Mouse (Mus musculus): Measurements from ENCODE around the gene Wls. TPM values are rescaled to one million over a fixed set of nuclear protein-coding genes. Genes with fewer than 3 reads are reported as not detected.

The Wls gene
- polyA plus RNA-seq, 1 experiment from 2014 or later: 150 TPM

DNA sequence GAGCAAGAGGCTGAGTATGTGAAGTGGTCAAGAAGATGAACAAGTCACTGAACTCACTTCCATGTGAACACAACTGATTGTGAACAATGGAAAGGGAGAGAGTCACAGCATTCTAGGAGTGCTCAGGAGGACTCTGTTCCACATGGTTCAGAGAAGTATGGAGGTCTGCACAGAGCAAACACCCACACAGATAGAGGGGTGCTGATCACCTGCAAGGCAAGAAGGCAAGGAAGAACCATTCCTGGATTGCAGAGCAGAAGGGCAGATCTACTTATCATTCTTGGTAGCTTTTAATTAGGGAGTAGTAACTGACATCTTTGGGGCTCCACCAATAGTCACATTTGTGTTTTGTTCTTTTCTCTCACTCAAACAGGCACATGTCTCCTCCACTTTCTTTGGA is 45.3 kb downstream of the Wls start:
- H3K9ac ChIP-seq (ENCODE audit: low read length): no peak overlapping the region
- H3K9me3 ChIP-seq (ENCODE audit: control insufficient read depth, low read length): no peaks in the 10 kb centered on the region
- H3K36me3 ChIP-seq (ENCODE audit: control insufficient read depth, insufficient read depth, low read length): 0 out of 2 replicates have a peak, but pooled peaks cover 3% of the 10 kb centered on the region
- peak overlapping the region; percentile 43 for H3K4me2 ChIP-seq (ENCODE audit: low read length)
- H3K4me1 ChIP-seq (ENCODE audit: control insufficient read depth in 2 of 2, insufficient read depth in 2 of 2, low read length in 2 of 2): peaks cover 6 to 43% of the 10 kb centered on the region in 2 experiments
- no peaks in the 10 kb centered on the region for H3K27me3 ChIP-seq (ENCODE audit: control insufficient read depth, insufficient read depth, low read length)
- no peak overlapping the region for H3K4me3 ChIP-seq (ENCODE audit: control insufficient read depth in 1 of 2, insufficient read depth in 1 of 2, low read depth in 1 of 2, low read length in 2 of 2)
- 0 out of 2 replicates have a peak, but pooled peaks have one; percentile 26 for ATAC-seq (ENCODE audit: insufficient number of reproducible peaks, insufficient read depth, low FRiP score, low read depth)
- peak overlapping the region; percentile 88 to 91 for H3K27ac ChIP-seq (replicated peaks in 1 of 2; ENCODE audit: control insufficient read depth in 1 of 2, insufficient read depth in 1 of 2, low read depth in 2 of 2, low read length in 2 of 2)

DNA sequence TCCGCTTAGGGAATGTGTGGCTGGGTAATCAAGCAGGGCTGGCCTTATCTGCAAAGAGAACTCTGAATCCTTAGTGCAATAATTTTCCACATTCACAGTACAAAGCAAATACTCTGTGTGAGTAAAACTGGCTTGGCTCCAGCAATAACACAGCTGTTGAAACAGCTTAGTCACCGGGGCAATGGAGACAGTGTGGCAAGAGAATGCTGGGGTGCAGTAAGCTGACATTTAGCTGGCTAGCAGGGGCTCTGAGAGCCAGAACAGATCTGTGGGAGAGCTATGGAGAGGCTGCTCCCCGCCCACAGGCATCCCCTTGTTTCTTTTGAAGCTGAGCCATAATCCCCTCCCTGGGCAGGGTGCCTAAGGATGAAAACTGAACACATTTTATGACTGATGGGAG is 45.8 kb downstream of the Wls start:
- peaks cover 6 to 43% of the 10 kb centered on the region in 2 experiments for H3K4me1 ChIP-seq (ENCODE audit: control insufficient read depth in 2 of 2, insufficient read depth in 2 of 2, low read length in 2 of 2)
- H3K4me2 ChIP-seq (ENCODE audit: low read length): peak overlapping the region; percentile 43
- no peaks in the 10 kb centered on the region for H3K27me3 ChIP-seq (ENCODE audit: control insufficient read depth, insufficient read depth, low read length)
- H3K36me3 ChIP-seq (ENCODE audit: control insufficient read depth, insufficient read depth, low read length): 0 out of 2 replicates have a peak, but pooled peaks cover 3% of the 10 kb centered on the region
- peak overlapping the region; percentile 88 to 91 for H3K27ac ChIP-seq (replicated peaks in 1 of 2; ENCODE audit: control insufficient read depth in 1 of 2, insufficient read depth in 1 of 2, low read depth in 2 of 2, low read length in 2 of 2)
- no peak overlapping the region for H3K9ac ChIP-seq (ENCODE audit: low read length)
- no peaks in the 10 kb centered on the region for H3K9me3 ChIP-seq (ENCODE audit: control insufficient read depth, low read length)
- WGBS: 3% methylated on average over 3 of the region's 3 CpGs
- no peak overlapping the region for H3K4me3 ChIP-seq (ENCODE audit: control insufficient read depth in 1 of 2, insufficient read depth in 1 of 2, low read depth in 1 of 2, low read length in 2 of 2)
- peak; percentile 89 for ATAC-seq (ENCODE audit: insufficient number of reproducible peaks, insufficient read depth, low FRiP score, low read depth)

DNA sequence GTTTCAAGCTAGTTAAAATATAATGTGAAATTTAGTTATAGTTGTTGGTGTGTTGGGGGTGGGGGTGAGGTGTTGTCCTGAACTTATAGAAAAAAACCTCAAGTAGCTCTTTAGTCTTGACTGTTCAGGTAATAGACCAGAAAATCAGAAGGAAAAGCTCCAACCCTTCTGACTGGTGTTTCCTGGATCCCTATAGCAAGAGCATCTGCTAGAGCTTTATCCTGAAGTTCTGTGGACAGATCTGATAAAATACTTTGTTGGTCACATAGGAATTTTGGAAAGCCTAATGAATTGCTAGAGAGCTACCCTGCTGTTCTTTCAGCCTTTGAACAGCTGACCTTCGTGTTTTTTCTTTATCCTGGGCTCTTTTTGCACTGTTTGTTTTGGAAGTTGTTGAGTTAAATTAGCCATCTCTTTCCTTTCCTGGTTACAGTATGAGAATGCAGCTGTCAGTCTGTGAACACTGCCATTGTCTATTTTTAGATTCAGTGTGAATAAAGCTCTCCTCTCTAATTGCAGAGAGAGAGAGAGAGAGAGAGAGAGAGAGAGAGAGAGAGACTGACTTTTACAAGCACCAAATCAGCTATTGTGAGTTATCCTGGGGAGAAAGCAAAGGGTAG is 46.4 kb downstream of the Wls start:
- no peaks in the 10 kb centered on the region for H3K9me3 ChIP-seq (ENCODE audit: control insufficient read depth, low read length)
- H3K27ac ChIP-seq (replicated peaks in 1 of 2; ENCODE audit: control insufficient read depth in 1 of 2, insufficient read depth in 1 of 2, low read depth in 2 of 2, low read length in 2 of 2): peak overlapping the region; percentile 71 to 88; a peak in 3 of 4 replicates
- no peak overlapping the region for H3K4me3 ChIP-seq (ENCODE audit: control insufficient read depth in 1 of 2, insufficient read depth in 1 of 2, low read depth in 1 of 2, low read length in 2 of 2)
- peak overlapping the region; percentile 43 for H3K4me2 ChIP-seq (ENCODE audit: low read length)
- H3K36me3 ChIP-seq (ENCODE audit: control insufficient read depth, insufficient read depth, low read length): 0 out of 2 replicates have a peak, but pooled peaks cover 3% of the 10 kb centered on the region
- no peak; the same call in 1 of the 2 replicates for ATAC-seq (ENCODE audit: insufficient number of reproducible peaks, insufficient read depth, low FRiP score, low read depth)
- H3K4me1 ChIP-seq (ENCODE audit: control insufficient read depth in 2 of 2, insufficient read depth in 2 of 2, low read length in 2 of 2): peaks cover 6 to 43% of the 10 kb centered on the region in 2 experiments
- 2% methylated on average over 1 of the region's 1 CpGs for WGBS
- H3K27me3 ChIP-seq (ENCODE audit: control insufficient read depth, insufficient read depth, low read length): no peaks in the 10 kb centered on the region
- H3K9ac ChIP-seq (ENCODE audit: low read length): no peak overlapping the region

DNA sequence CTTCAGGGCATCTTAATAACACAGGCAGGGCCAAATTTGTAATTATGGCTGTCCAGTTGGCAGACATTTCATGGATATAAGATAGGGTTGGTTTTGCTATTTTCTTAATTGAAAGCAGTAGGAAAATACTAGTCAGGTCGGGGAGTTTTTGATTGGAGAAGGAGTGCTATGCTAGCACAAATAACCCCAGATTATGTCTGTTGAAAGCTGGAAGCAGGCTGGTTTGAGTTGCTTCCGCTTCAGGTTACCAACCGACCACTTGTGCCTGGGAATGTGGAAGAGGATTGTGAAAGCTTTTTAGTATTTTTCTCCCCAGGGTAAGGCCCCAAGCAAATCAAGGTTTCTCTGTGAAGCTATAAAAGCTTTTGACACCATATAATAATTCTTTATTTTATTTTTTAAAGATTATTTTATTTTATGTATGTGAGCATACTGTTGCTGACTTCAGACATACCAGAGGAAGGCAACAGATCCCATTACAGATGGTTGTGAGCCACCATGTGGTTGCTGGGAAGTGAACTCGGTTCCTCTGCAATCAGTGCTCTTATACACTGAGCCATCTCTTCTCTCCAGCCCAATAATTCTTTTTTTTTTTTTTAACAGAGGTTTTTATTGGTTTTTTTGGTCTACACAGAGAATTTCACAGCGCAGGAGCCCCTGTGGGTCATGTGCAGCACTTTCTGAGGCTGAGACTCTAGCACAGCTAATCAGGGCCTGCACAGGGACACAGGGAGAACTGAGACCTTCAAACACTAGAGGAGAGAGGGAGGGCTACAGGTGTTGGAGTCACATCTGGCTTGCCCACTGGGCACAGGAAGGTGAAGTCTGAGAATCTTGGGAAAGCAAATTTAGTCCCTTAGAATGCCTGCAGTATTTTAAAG is 50.9 kb downstream of the Wls start:
- Histone ChIP-seq H3K4me3 (ENCODE audit: control insufficient read depth in 1 of 2, insufficient read depth in 1 of 2, low read depth in 1 of 2, low read length in 2 of 2) (no peak overlapping the region), H3K9ac (ENCODE audit: low read length) (no peak overlapping the region), H3K27me3 (ENCODE audit: control insufficient read depth, insufficient read depth, low read length) (no peaks in the 10 kb centered on the region), H3K4me2 (ENCODE audit: low read length) (no peak overlapping the region), H3K27ac (replicated peaks in 1 of 2; ENCODE audit: control insufficient read depth in 1 of 2, insufficient read depth in 1 of 2, low read depth in 2 of 2, low read length in 2 of 2) (no peak overlapping the region), H3K4me1 (ENCODE audit: control insufficient read depth in 2 of 2, insufficient read depth in 2 of 2, low read length in 2 of 2) (peaks cover under 1 to 26% of the 10 kb centered on the region in 2 experiments), H3K36me3 (ENCODE audit: control insufficient read depth, insufficient read depth, low read length) (no peaks in the 10 kb centered on the region), H3K9me3 (ENCODE audit: control insufficient read depth, low read length) (no peaks in the 10 kb centered on the region)
- no peak for ATAC-seq (ENCODE audit: insufficient number of reproducible peaks, insufficient read depth, low FRiP score, low read depth)
- 73% methylated on average over 5 of the region's 5 CpGs for WGBS

DNA sequence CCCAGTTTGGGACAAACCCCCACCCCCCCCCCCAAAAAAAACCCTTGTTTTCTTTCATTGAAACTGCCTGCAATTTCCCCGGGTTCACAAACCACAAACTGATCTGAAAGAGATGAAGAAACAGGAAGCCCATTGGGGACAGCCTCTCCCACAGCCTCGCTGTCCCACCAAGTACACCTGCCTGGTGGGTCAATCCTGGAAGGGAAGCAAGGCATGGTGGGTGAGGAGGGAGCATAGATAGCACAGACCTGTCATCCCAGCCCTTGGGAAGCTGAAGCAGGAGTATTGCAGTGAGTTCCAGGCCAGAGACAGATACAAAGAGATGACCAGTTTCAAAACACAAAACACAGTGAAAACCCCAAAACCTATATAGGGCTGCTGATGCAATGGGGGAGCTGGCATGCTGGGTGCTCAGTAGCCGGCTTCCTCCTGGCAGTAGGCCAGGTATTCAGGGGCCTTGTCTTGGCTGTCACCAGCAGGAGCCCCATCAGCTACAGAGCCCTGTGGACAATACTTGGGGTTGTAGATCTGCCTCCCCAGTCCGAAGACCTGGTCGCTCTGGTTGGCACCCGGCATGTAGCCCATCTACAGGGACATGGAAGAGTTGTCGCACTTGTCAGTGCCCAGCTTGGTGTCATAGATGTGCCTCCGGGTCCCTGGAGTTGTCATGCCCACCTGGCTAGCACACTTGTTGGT is 51.7 kb downstream of the Wls start:
- no peak; the same call in 1 of the 2 replicates for ATAC-seq (ENCODE audit: insufficient number of reproducible peaks, insufficient read depth, low FRiP score, low read depth)
- Histone ChIP-seq H3K27me3 (ENCODE audit: control insufficient read depth, insufficient read depth, low read length) (no peaks in the 10 kb centered on the region), H3K36me3 (ENCODE audit: control insufficient read depth, insufficient read depth, low read length) (no peaks in the 10 kb centered on the region), H3K27ac (replicated peaks in 1 of 2; ENCODE audit: control insufficient read depth in 1 of 2, insufficient read depth in 1 of 2, low read depth in 2 of 2, low read length in 2 of 2) (no peak overlapping the region), H3K4me1 (ENCODE audit: control insufficient read depth in 2 of 2, insufficient read depth in 2 of 2, low read length in 2 of 2) (peaks cover 0 to 20% of the 10 kb centered on the region in 2 experiments), H3K9me3 (ENCODE audit: control insufficient read depth, low read length) (no peaks in the 10 kb centered on the region), H3K4me3 (ENCODE audit: control insufficient read depth in 1 of 2, insufficient read depth in 1 of 2, low read depth in 1 of 2, low read length in 2 of 2) (no peak overlapping the region), H3K9ac (ENCODE audit: low read length) (no peak overlapping the region), H3K4me2 (ENCODE audit: low read length) (no peak overlapping the region)
- 87% methylated on average over 8 of the region's 8 CpGs for WGBS

DNA sequence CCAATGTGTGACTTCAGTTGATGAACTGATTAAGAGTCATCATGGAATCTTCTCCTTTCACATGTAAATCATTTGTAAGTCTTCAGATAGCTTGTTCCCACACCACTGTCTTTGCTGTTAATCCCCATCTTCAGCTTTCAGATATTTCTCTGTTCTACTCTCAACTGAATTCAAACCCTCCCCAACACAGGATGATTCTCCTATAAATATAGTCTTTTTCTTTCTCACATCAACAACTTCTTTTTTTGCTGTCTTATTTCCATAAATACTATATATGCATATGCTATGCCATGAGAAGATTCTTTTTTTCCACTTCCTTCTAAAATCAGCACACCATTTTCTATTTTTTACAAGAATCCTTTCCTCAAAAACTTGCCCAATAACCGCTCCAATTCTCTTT is 67.9 kb downstream of the Wls start:
- H3K27me3 ChIP-seq (ENCODE audit: control insufficient read depth, insufficient read depth, low read length): no peaks in the 10 kb centered on the region
- no peak overlapping the region for H3K9ac ChIP-seq (ENCODE audit: low read length)
- WGBS: 87% methylated on average over 1 of the region's 1 CpGs
- no peak overlapping the region for H3K4me3 ChIP-seq (ENCODE audit: control insufficient read depth in 1 of 2, insufficient read depth in 1 of 2, low read depth in 1 of 2, low read length in 2 of 2)
- H3K36me3 ChIP-seq (ENCODE audit: control insufficient read depth, insufficient read depth, low read length): peaks cover 52% of the 10 kb centered on the region
- H3K9me3 ChIP-seq (ENCODE audit: control insufficient read depth, low read length): no peaks in the 10 kb centered on the region
- no peak overlapping the region for H3K4me2 ChIP-seq (ENCODE audit: low read length)
- H3K4me1 ChIP-seq (ENCODE audit: control insufficient read depth in 2 of 2, insufficient read depth in 2 of 2, low read length in 2 of 2): no peaks in the 10 kb centered on the region
- no peak overlapping the region for H3K27ac ChIP-seq (replicated peaks in 1 of 2; ENCODE audit: control insufficient read depth in 1 of 2, insufficient read depth in 1 of 2, low read depth in 2 of 2, low read length in 2 of 2)
- no peak for ATAC-seq (ENCODE audit: insufficient number of reproducible peaks, insufficient read depth, low FRiP score, low read depth)

DNA sequence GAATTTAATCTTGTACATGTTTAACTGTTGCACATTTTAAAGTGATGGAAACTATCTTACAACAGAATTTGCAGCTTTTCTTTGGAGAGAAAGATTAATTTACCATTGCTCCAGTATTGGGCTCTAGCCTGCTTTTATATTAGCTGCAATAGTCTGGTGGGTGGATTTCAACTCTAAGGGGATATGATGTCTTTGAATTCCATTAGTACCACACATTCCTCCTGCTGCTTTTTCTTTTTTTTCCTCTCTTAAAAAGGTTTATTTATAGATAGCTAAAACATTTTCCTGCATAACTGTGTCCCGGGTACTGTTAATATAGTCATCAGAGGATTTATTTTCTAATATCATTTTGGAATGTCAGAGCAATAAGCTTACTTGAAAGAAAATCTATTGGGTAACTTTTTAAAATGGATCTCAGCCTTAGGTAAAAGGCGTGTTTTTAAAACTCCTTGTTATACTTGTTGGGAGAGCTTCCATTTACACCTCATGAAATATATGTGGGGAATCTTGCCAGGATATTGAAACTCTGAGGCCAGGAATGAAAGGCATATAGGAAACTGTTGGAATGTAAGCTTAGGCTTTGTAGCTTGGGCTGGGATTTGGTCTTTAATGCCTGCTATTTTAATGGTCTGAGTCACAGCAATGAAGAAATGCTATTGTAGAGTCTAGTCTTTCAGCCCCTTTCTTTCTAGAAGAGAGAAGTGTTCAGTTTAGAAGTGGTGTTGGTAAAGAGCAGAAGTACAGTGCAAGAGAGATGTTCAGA is 78.0 kb downstream of the Wls start:
- ATAC-seq (ENCODE audit: insufficient number of reproducible peaks, insufficient read depth, low FRiP score, low read depth): no peak
- Histone ChIP-seq H3K27me3 (ENCODE audit: control insufficient read depth, insufficient read depth, low read length) (no peaks in the 10 kb centered on the region), H3K4me3 (ENCODE audit: control insufficient read depth in 1 of 2, insufficient read depth in 1 of 2, low read depth in 1 of 2, low read length in 2 of 2) (no peak overlapping the region), H3K9ac (ENCODE audit: low read length) (no peak overlapping the region), H3K4me1 (ENCODE audit: control insufficient read depth in 2 of 2, insufficient read depth in 2 of 2, low read length in 2 of 2) (peaks cover 0 to 16% of the 10 kb centered on the region in 2 experiments; a peak in 2 of 4 replicates), H3K4me2 (ENCODE audit: low read length) (no peak overlapping the region), H3K36me3 (ENCODE audit: control insufficient read depth, insufficient read depth, low read length) (peaks cover 58% of the 10 kb centered on the region), H3K9me3 (ENCODE audit: control insufficient read depth, low read length) (no peaks in the 10 kb centered on the region), H3K27ac (replicated peaks in 1 of 2; ENCODE audit: control insufficient read depth in 1 of 2, insufficient read depth in 1 of 2, low read depth in 2 of 2, low read length in 2 of 2) (peak overlapping the region; percentile 30 to 79; a peak in 3 of 4 replicates)
- WGBS: 52% methylated on average over 2 of the region's 2 CpGs

Data from heart, embryonic 14.5 days (tissue).